Mouse (Mus musculus) embryo, embryonic 10 days (tissue): ENCODE measurements at regions not wholly inside any gene's neighbourhood (a gene's known extent, or its start where the extent isn't known, plus 50 kb on each side); places are given as distances from the start of the nearest gene placed in this dataset.
"Not testable (repeated sequence)": the region's sequence is repeated elsewhere in the genome, so short reads cannot be mapped to it uniquely, and the experiment has no call there.

Experiments
- DNase-seq: peaks from one replicate; pipeline ENCODE4 v3.0.0-alpha.2; 2015; ENCODE audit warnings: low spot score

DNA sequence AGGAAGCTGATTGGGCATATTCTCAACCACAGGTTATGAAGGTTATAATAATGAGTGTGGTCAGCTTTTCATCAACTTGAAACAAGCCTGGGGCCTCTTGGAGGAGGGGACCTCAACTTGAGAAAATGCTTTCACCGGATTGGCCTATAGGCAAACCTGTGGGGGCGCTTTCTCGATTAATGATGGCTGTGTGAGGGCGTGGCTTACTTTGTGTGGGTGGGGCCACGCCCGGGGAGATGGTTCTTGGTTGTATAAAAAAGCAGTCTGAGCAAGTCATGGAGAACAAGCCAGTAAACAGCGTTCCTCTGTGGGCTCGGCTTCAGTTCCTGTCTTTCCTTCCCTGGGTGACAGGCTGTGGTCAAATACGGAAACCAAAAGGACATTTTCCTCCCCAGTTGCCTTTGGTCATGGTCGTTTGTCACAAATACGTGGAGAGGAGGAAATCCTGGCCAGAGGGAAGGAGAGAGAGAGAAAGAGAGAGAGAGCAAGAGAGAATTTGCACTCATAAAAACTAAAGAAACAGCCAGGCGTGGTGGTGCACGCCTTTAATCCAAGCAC lies 163.1 kb downstream of the Ifng start:
- no peak for DNase-seq

GRCm38 (mm10) chr10:118605156-118605821 lies 164.4 kb downstream of the Ifng start:
- DNase-seq, result no peak

- DNase-seq, result no peak
These were observed 166.6 kb downstream of the Ifng start for GRCm38 (mm10) chr10:118607418-118607817.

DNA sequence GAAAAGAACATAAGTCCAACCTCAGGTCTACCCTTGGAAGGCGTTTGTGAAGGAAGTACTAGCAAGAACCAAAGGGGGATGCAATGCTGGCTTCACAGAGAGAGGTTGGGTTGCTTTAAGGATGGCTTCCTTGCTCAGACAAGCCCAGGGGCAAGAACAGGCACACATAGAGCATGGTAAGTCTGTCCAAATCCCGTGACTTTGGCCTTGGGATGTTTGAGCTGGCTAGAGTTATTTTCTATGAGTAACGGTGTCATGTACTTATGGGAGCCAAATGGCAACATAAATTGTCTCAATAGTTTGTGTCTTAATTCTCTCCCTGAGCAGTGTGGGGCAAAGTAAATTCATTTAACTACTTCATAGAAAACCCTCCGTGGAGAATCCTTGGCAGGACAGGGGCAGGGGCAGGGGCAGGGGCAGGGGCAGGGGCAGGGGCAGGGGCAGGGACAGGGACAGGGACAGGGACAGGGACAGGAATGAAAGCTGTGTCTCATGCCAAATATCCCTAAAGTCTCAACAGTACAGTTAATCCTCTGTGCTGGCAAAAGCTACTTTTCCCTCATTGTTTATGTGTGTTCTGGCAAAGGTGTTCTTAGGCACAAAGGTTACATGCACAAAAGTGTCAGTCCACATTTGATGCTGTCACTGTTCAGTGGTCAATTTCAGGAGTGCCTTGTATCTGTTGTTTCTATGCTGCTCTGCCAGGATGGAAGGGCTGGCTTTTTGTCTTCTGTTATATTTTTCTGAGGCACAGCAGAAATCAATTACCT lies 167.7 kb downstream of the Ifng start:
- no peak for DNase-seq

DNA sequence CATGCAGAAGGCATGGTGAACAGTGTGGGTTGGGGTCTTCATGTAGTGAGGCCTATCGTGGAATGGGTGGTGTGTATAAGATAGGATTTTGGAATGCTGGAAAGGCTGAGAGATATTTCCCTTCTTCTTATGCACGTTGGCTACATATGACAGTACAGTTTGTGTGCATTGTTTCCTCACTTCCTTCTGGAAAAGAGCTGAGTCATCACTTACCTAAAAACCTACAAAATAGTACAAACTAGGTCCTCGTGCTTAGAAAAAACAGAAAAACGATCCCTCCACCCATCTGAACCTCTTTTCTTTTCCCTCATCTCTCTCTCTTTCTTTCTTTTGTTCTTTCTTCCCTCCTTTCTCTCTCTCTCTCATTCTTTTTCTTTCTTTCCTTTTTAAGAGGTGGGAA lies 168.3 kb downstream of the Ifng start:
- DNase-seq, result no peak

GRCm38 (mm10) chr10:118610868-118611461 lies 170.1 kb downstream of the Ifng start:
- no peak for DNase-seq

DNA sequence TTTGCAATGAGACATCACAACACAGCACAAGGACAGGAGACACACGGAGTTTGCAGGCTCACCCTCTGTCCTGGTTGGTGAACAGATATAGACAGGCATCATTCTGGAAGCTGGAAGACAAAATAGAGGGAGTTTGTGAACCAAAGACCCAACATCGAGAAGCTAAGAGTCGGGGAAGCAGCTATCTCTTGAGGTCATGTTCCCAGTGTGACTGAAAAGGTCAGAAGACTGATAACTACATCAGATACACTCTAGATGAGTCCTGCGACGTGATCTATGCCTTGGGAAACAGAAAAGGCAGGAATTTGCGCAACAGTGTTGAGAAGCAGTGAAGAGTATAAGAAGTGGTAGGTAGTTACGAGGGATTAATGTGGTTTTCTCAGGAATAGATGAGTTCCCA lies 171.2 kb downstream of the Ifng start:
- DNase-seq, result no peak

GRCm38 (mm10) chr10:118613056-118613695 lies 172.3 kb downstream of the Ifng start:
- no peak for DNase-seq

DNA sequence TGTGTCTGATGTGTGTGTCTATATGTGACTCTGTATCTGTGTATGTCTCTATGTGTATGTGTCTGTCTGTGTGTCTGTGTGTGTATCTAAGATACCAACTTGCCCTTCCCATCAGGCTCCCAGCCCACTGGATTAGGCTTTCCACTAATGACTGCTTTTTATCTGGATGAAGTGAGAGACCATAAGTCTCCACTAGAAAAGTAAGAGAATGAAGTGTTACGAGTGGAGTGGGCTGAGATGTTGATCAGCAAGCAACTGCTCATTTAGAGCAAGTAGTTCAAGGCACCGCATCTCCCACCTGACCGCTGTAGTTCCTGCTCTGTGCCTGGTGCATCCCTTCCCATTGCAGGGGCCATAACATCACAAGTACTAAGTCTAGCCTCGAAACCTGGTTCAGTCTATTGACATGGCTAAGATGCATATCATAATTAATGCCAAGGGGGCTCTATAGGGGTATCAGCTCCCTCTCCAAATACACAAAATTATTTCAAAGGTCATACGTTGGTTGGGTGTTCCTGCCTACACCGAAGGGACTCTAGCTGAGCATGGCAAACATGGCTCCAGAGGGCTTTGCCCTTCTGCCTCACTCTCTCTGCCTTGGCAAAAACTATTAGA lies 173.5 kb downstream of the Ifng start:
- no peak for DNase-seq

- DNase-seq, result no peak
These were observed 174.5 kb downstream of the Ifng start for GRCm38 (mm10) chr10:118615131-118616020.

- no peak for DNase-seq
These were observed 175.3 kb downstream of the Ifng start for GRCm38 (mm10) chr10:118616031-118616615.

DNA sequence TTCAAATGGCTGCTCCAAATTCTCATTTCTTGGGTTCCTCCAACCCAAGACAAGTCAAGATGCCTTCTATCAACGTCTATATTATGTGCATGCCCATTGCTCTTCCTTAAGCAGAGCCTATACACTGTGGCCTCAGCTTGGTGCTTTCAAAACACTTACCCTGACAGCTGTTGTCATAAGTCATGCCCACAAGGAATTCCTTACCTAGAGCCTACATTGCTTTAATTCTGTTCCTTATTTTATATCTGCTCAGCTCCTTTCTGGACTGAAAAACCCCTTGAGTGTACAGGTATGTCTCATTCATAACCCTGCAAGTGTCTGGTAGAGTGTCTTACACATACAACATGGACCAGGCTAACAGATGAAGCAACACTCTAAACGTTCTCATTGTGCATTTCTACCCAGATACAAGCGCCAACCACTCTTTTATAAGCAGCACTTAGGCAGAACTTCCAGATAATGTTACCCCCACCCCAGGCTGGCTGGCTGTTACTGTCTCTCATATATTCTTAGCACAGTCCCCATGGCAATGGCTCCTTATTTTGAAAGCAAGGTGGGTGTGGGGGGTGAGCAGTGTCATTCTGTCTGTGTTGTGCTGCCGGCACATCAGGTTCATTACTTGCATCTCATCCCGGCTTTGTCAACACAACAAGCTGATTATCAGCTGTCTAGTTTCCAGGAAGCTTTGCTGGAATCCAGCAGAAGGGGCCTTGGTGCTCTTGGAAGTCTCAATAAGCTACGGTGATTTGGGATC lies 176.6 kb downstream of the Ifng start:
- no peak for DNase-seq

GRCm38 (mm10) chr10:118618251-118618650 lies 177.4 kb downstream of the Ifng start:
- not testable (repeated sequence) for DNase-seq

GRCm38 (mm10) chr10:118618766-118619600 lies 178.1 kb downstream of the Ifng start:
- no peak for DNase-seq

- DNase-seq, result no peak
These were observed 178.8 kb downstream of the Ifng start for GRCm38 (mm10) chr10:118619601-118620000.

GRCm38 (mm10) chr10:118620611-118621010 lies 179.8 kb downstream of the Ifng start:
- DNase-seq, result no peak

GRCm38 (mm10) chr10:118621546-118621945 lies 180.7 kb downstream of the Ifng start:
- no peak for DNase-seq

DNA sequence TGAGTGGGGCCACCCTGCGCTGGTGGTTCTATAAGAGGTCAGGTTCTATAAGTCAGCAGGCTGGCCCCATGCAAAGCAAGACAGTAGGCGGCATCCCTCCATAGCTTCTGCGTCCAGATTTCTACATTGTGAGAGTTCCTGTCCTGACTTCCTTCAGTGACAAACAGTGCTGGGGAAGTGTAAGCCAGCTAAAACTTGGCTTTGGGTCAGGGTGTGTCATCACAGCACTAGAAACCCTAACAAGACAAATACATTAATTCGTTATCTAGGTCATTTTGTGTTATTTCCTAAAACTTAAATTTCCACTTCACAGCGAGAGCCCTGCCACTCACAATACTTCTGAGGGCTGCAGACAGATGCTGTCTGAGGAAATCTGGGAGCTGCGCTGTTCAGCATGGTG lies 181.3 kb downstream of the Ifng start:
- DNase-seq, result no peak

- DNase-seq, result no peak
These were observed 182.1 kb downstream of the Ifng start for GRCm38 (mm10) chr10:118622916-118623315.
